Mouse (Mus musculus) erythroblast, embryonic 14.5 days (primary cell): ENCODE measurements at regions not wholly inside any gene's neighbourhood (a gene's known extent, or its start where the extent isn't known, plus 50 kb on each side); places are given as distances from the start of the nearest gene placed in this dataset.

Experiments
- GATA1 ChIP-seq: IDR thresholded peaks from 2 replicates; pipeline ENCODE4 v1.6.1; 2012; ENCODE audit warnings: low read length, inconsistent platforms, mixed read lengths
- TAL1 ChIP-seq: IDR thresholded peaks from 3 replicates; pipeline ENCODE4 v1.6.1; 2012; ENCODE audit warnings: low read length, inconsistent platforms, mixed read lengths

DNA sequence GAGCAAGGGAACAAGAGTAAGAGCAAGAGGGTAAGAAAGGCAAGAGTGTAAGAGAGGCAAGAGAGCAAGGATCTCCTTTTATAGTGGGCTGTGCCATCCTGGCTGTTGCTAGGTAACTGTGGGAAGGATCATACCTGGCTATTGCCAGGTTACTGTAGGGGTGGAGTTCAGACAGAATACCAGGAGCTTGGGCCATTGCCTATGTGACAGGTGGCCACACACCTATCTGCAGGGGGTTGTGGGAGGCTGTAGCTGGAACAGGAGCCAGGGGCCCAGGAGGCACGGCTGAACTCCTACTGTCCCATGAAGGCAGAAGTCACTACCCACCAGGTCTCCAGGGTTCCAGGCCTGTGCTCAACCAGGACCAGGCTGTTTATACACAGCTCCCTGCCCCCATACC lies 1149.0 kb downstream of the 9330182O14Rik start:
- no peak for TF ChIP-seq GATA1
- TF ChIP-seq TAL1: no peak
